Mouse (Mus musculus): ENCODE results near the gene Tekt3. TPM values are rescaled to one million over a fixed set of nuclear protein-coding genes. Genes with fewer than 3 reads are reported as not detected.

Gene Tekt3
- polyA plus RNA-seq, 1 experiment from 2014 or later = not detected

DNA sequence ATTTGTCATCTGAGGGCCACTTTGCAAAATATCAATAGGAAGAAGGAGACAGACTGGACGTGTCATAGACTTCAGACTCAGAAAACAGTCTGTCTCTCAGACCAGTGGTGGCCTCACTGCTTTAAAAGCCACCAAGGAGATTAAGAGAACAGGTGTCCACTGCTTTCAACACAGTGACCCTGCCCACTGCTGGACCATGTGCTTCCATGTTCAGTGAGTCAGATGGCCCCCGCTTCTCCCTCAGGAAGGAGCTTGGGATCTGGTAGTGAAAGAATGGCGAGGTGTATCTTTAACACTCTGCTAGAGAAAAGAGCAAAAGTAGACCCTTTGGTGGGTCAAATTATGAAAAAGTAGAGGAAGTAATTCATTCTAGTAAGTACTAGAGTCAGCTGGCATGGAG lies 48.9 kb downstream of the Tekt3 start:
- Histone ChIP-seq H3K27me3 (replicated peaks) (no peaks in the 10 kb centered on the region), H3K36me3 (no peaks in the 10 kb centered on the region), H3K9ac (replicated peaks) (no peak overlapping the region), H3K27ac (replicated peaks) (no peak overlapping the region), H3K4me3 (replicated peaks) (no peak overlapping the region), H3K9me3 (replicated peaks) (no peaks in the 10 kb centered on the region), H3K4me2 (no peak overlapping the region), H3K4me1 (no peaks in the 10 kb centered on the region)
- WGBS = 93% methylated on average over 3 of the region's 3 CpGs
- ATAC-seq (ENCODE audit: low FRiP score) = no peak

DNA sequence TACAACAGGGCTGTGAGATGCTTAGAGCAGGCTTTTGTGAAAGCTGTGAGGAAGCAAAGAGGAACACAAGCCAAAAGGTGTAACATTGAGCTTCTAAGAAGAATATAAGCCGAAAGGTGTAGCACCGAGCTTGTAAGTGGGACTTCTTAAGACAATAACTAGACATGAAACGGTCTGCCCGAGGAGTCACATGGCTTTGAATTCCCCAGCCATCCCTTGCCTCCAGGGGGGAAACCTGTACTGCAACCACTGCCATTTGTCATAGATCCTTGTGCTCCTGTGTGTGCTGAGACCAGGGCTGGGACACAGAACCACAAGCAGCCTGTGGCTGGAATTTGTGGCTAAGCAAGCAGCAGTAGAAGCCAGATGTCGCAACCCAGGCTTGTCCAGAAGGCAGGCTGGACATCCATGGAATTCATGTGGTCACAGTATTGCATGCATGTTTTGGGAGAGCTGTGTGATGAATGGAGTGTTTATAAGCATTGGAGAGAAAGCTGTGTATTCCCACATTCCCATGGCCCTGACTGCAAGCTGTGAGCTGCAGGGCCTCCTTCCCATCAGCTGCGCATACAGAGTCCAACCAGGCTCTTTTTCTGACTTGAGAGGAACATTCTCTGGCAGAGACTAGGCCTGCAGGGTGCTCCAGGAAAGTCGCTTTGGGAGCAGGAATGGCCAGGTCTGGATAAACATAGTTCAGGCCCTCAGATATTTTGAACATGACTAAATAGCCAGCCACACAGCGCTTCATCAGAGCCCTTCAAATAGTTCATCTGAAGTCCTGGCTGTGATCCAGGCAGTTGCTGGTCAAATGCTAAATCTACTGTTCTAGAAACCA lies 53.6 kb downstream of the Tekt3 start:
- no peak for ATAC-seq (ENCODE audit: low FRiP score)
- Histone ChIP-seq H3K27ac (replicated peaks) (no peak overlapping the region), H3K4me2 (no peak overlapping the region), H3K36me3 (no peaks in the 10 kb centered on the region), H3K9ac (replicated peaks) (no peak overlapping the region), H3K27me3 (replicated peaks) (no peaks in the 10 kb centered on the region), H3K4me1 (no peaks in the 10 kb centered on the region), H3K9me3 (replicated peaks) (no peaks in the 10 kb centered on the region), H3K4me3 (replicated peaks) (no peak overlapping the region)
- WGBS = 86% methylated on average over 8 of the region's 8 CpGs

DNA sequence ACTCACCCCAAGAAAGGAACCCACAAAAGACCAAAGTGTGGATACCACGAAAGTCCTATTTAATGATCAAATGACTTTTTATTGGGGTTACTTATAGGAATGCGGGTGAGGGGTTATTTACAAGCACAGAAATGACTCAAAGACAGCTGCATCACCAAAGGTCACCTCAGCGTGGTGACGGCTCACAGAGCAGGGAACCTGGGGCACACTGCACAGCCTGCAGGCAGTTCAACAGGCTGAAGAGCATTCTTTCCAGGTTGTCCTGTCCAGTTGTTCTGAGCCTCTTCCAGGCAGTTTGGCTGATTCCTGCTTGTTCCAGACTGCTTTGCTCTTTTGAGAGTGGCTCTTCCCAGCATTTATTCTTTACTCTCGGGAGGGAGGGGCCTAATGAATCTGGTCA lies 55.2 kb downstream of the Tekt3 start:
- Histone ChIP-seq H3K27me3 (replicated peaks) (no peaks in the 10 kb centered on the region), H3K36me3 (no peaks in the 10 kb centered on the region), H3K27ac (replicated peaks) (no peak overlapping the region), H3K4me1 (no peaks in the 10 kb centered on the region), H3K4me2 (no peak overlapping the region), H3K4me3 (replicated peaks) (no peak overlapping the region), H3K9me3 (replicated peaks) (no peaks in the 10 kb centered on the region), H3K9ac (replicated peaks) (no peak overlapping the region)
- ATAC-seq (ENCODE audit: low FRiP score) = no peak
- 89% methylated on average over 5 of the region's 5 CpGs for WGBS

DNA sequence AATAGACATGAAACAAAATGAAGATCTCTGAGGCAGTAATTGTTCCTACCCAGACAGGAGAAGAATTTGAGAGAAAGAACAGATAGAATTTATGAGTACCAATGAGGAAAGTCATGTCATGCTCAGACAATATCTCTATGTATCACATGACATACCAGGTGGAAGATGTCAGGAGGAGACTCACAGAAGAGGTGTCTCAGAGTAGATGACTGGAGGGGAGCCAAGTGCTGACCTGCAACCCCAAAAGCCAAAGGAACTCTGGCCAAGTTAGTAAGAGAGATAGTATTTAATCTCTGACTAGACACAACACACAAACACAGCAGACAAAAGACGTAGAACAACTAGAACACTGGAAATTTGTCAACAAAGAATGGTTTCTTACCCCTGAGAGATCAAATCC lies 55.8 kb downstream of the Tekt3 start:
- no peak for ATAC-seq (ENCODE audit: low FRiP score)
- WGBS = 93% methylated on average over 1 of the region's 1 CpGs

GRCm38 (mm10) chr11:63119791-63120190 lies 58.3 kb downstream of the Tekt3 start:
- WGBS = 84% methylated on average over 7 of the region's 7 CpGs
- Histone ChIP-seq H3K4me3 (replicated peaks) (no peak overlapping the region), H3K9ac (replicated peaks) (no peak overlapping the region), H3K4me2 (no peak overlapping the region), H3K4me1 (peaks cover 7% of the 10 kb centered on the region; the same call in 1 of the 2 replicates), H3K9me3 (replicated peaks) (no peaks in the 10 kb centered on the region), H3K36me3 (no peaks in the 10 kb centered on the region), H3K27ac (replicated peaks) (no peak overlapping the region), H3K27me3 (replicated peaks) (no peaks in the 10 kb centered on the region)
- no peak for ATAC-seq (ENCODE audit: low FRiP score)

More for the DNA sequence above, 55.8 kb downstream of the Tekt3 start:
- Histone ChIP-seq H3K27ac (replicated peaks) (no peak overlapping the region), H3K4me2 (no peak overlapping the region), H3K27me3 (replicated peaks) (no peaks in the 10 kb centered on the region), H3K4me3 (replicated peaks) (no peak overlapping the region), H3K9me3 (replicated peaks) (no peaks in the 10 kb centered on the region), H3K4me1 (no peaks in the 10 kb centered on the region), H3K9ac (replicated peaks) (no peak overlapping the region), H3K36me3 (no peaks in the 10 kb centered on the region)

DNA sequence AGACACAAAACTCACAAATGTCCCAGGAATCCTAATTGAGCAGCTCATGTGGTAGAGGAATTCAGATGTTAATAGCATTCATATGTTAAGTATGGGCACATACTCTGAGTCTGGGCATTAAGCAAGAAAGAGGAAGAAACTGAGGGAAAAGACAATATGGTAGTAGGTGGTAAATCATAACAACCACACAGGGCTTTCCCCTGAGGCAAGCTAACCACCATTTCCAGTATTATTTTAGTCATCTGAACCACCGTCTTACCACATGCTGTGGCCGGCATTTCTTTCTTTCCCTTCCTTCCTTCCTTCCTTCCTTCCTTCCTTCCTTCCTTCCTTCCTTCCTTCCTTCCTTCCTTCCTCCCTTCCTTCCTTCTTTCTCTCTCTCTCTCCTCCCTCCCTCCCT lies 60.8 kb downstream of the Tekt3 start:
- H3K9ac ChIP-seq (replicated peaks) = no peak overlapping the region

DNA sequence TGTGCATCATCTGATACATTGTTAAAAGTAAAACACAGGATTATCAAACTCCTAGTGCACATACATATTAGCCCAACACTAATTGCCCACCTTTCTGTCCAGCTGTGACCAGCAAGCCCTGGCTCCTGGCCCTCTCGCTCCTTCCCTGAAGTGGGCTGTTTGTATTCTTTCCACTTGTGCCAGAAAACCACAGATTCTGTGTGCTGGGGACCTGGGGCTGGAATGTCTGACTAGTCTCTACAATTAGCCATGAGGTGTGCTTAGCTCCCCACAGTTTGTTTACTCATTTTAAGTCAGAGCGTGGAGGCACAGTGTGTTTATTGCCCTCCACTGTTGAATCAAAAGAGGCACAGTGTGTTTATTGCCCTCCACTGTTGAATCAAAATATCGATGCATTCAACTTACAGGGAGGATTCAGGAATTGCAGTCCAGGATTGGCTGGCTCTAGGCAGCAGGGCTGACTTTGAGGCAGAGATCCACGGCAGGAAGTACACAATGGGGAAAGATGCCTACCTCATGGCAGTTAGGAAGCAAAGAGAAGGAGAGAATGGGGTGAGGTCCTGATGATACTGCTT lies 61.4 kb downstream of the Tekt3 start:
- H3K9me3 ChIP-seq (replicated peaks) = no peaks in the 10 kb centered on the region
- no peak for ATAC-seq (ENCODE audit: low FRiP score)
- no peak overlapping the region for H3K9ac ChIP-seq (replicated peaks)
- no peaks in the 10 kb centered on the region for H3K27me3 ChIP-seq (replicated peaks)
- H3K4me1 ChIP-seq = peaks cover 7% of the 10 kb centered on the region; the same call in 1 of the 2 replicates
- no peak overlapping the region for H3K4me3 ChIP-seq (replicated peaks)
- no peak overlapping the region for H3K4me2 ChIP-seq
- no peak overlapping the region for H3K27ac ChIP-seq (replicated peaks)
- no peaks in the 10 kb centered on the region for H3K36me3 ChIP-seq
- 32% methylated on average over 4 of the region's 4 CpGs for WGBS

More for the DNA sequence above, 60.8 kb downstream of the Tekt3 start:
- no peak for ATAC-seq (ENCODE audit: low FRiP score)
- Histone ChIP-seq H3K4me2 (no peak overlapping the region), H3K27ac (replicated peaks) (no peak overlapping the region), H3K36me3 (no peaks in the 10 kb centered on the region), H3K27me3 (replicated peaks) (no peaks in the 10 kb centered on the region), H3K4me3 (replicated peaks) (no peak overlapping the region), H3K4me1 (peaks cover 7% of the 10 kb centered on the region; the same call in 1 of the 2 replicates), H3K9me3 (replicated peaks) (no peaks in the 10 kb centered on the region)
- 72% methylated on average over 2 of the region's 2 CpGs for WGBS

DNA sequence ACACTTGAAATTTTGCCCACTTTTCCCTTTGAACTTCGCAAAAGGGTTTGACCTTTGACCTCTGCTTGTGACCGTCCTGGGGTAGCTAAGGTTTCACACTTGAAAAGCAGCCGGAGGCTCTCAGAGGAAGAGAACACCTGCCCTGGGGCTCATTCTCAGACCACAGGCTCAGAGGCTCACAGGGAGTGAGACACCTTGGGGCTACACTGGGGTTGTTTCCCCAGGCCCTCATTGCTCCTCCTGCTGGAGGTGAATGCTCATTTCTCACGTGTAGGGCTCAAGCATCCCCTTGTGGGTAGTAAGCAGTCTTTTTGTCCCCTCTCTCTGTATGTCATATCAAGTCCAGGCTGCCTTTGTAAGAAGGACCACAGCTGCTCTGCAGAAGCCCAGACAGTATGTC lies 62.9 kb downstream of the Tekt3 start:
- 14% methylated on average over 4 of the region's 4 CpGs for WGBS

DNA sequence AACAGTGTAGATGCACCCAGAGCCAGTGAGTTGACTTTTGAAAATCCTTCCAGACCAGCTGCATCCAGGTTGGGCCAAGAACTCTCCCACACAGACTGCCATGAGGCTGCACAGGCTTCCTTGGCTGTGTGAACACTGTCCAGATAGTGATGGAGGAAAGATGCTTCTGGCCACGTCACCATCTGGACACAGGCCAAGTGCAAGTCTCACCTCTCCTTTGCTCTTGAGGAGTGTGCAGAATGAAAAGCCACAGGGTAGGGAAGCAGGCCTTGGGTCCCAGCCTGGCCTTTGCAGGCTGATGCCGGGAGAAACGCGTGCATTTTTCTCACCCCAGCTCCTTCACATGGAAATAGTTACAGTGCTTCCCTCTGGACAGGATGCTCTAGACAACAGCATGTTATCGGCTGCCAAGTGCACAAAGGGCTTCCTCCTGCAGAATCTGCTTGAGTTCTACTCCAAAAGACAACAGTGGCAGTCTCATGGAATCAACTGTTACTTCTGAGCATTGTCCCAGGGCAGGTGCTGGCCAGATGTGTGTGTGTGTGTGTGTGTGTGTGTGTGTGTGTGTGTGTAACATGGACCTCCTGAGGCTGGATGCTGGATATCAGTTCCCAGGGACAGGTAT lies 64.5 kb downstream of the Tekt3 start:
- Histone ChIP-seq H3K27ac (replicated peaks) (no peak overlapping the region), H3K4me2 (no peak overlapping the region), H3K36me3 (no peaks in the 10 kb centered on the region), H3K9ac (replicated peaks) (no peak overlapping the region), H3K4me1 (peaks cover 19% of the 10 kb centered on the region), H3K27me3 (replicated peaks) (peaks cover 23% of the 10 kb centered on the region), H3K9me3 (replicated peaks) (no peaks in the 10 kb centered on the region), H3K4me3 (replicated peaks) (no peak overlapping the region)
- WGBS = 76% methylated on average over 5 of the region's 5 CpGs
- ATAC-seq (ENCODE audit: low FRiP score) = no peak

More for the DNA sequence above, 62.9 kb downstream of the Tekt3 start:
- Histone ChIP-seq H3K9ac (replicated peaks) (no peak overlapping the region), H3K4me1 (peaks cover 7% of the 10 kb centered on the region; the same call in 1 of the 2 replicates), H3K27ac (replicated peaks) (no peak overlapping the region), H3K4me3 (replicated peaks) (no peak overlapping the region), H3K36me3 (no peaks in the 10 kb centered on the region), H3K9me3 (replicated peaks) (no peaks in the 10 kb centered on the region), H3K4me2 (no peak overlapping the region), H3K27me3 (replicated peaks) (peaks cover 7% of the 10 kb centered on the region)
- no peak for ATAC-seq (ENCODE audit: low FRiP score)

DNA sequence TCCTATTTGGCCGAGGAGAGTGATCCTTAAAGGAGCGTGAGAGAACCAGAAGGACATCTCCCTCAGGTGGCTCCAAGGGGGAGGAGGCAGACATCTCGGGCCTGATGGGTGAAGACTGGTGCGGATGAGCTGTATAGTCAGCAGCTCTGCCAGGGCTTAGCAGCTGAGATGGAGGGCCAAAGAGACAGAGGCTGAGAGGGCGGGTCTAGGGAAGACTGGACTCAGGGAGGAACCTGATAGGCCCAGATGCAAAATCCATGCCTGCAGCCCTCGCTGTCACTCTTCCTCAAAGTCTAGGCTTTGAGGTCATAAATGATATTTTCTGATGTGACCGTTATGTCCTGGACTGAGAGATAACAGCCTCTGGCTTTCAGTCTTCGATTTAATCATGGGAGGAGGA lies 65.5 kb downstream of the Tekt3 start:
- 82% methylated on average over 8 of the region's 8 CpGs for WGBS
- Histone ChIP-seq H3K27me3 (replicated peaks) (peaks cover 33% of the 10 kb centered on the region), H3K4me2 (no peak overlapping the region), H3K4me3 (replicated peaks) (no peak overlapping the region), H3K36me3 (no peaks in the 10 kb centered on the region), H3K27ac (replicated peaks) (no peak overlapping the region), H3K9me3 (replicated peaks) (no peaks in the 10 kb centered on the region), H3K9ac (replicated peaks) (no peak overlapping the region), H3K4me1 (peaks cover 29% of the 10 kb centered on the region)
- ATAC-seq (ENCODE audit: low FRiP score) = no peak

DNA sequence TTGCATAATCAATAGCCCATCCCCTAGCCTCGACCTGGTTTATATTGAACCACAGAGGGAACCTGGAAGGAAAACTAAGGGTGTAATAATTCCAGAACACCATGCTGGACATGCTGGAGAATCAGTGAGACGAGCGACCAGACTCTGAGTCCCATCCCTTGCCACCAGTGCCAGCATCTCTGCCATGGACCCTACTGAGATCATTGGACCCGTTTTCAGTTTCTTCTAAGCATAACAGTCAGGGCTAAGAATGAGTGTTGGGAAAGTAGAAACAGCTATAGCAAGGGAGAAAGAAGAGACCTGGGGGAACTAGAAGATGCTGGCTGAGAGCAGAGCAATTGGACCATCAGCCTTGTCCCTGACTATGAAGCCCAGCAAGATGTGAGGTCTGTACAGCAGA lies 66.1 kb downstream of the Tekt3 start:
- H3K27ac ChIP-seq (replicated peaks) = no peak overlapping the region
- ATAC-seq (ENCODE audit: low FRiP score) = no peak
- H3K27me3 ChIP-seq (replicated peaks) = peaks cover 37% of the 10 kb centered on the region
- no peaks in the 10 kb centered on the region for H3K36me3 ChIP-seq
- no peak overlapping the region for H3K4me3 ChIP-seq (replicated peaks)
- H3K9me3 ChIP-seq (replicated peaks) = no peaks in the 10 kb centered on the region
- no peak overlapping the region for H3K9ac ChIP-seq (replicated peaks)
- H3K4me1 ChIP-seq = peaks cover 35% of the 10 kb centered on the region
- H3K4me2 ChIP-seq = no peak overlapping the region
- 89% methylated on average over 4 of the region's 4 CpGs for WGBS

DNA sequence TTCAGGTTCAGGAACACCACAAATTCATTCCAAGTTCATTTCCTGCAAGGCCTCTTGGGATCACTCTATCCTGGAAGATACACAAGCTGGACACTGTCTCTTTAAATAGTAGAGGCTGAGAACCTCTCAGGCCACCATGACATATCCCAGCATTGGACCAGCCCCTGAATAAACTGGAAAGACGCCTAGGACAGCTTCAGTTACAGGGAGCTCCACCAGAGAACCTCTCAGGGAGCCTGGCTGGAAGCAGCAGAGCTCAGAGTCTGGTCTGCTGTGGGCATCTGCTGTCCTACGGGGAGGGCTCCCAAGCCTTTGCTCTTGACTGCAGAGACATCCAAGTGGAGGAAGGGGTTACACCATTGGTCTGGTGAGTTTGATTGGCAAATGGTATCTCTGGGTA lies 67.3 kb downstream of the Tekt3 start, which contains the start of gene Pmp22:
Gene Pmp22, plus strand, starts transcription at position 199 of the 400 bp plus-strand sequence.
- H3K9ac ChIP-seq (replicated peaks) = no peak within 1 kb of the TSS
- no peak within 1 kb of the TSS for H3K4me3 ChIP-seq (replicated peaks)

More for the DNA sequence above, 67.3 kb downstream of the Tekt3 start, which contains the start of gene Pmp22:
- Histone ChIP-seq H3K4me1 (peaks cover 39% of the 10 kb centered on the region), H3K27me3 (replicated peaks) (peaks cover 50% of the 10 kb centered on the region), H3K9me3 (replicated peaks) (no peaks in the 10 kb centered on the region), H3K4me2 (peak within 1 kb of the TSS; percentile 15; the same call in 1 of the 2 replicates), H3K27ac (replicated peaks) (no peak within 1 kb of the TSS), H3K36me3 (no peaks in the 10 kb centered on the region)
- WGBS = 79% methylated on average over 2 of the region's 2 CpGs
- ATAC-seq (ENCODE audit: low FRiP score) = no peak

Data from neural tube, embryonic 15.5 days (tissue).